Mouse (Mus musculus): ENCODE results near the gene Wdr49. TPM values are rescaled to one million over a fixed set of nuclear protein-coding genes. Genes with fewer than 3 reads are reported as not detected.
"Not testable (repeated sequence)": the region's sequence is repeated elsewhere in the genome, so short reads cannot be mapped to it uniquely, and the experiment has no call there.

Gene Wdr49
- polyA plus RNA-seq, 1 experiment from 2014 or later = not detected

DNA sequence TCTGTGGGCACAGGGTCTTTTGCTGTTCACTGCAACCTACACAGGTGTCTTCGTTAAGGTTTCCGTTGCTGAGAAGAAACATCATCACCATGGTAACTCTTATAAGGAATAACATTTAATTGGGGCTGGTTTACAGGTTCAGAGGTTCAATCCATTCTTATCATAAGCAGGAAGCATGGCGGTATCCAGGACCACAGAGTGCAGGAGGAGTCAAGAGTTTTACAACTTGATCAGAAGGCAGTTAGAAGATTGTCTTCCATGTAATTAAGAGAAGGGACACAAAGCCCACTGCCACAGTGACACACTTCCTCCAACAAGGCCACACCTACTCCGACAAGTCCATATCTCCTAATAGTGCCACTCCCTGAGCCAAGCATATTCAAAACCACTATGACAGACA lies 173.1 kb downstream of the Wdr49 start:
- H3K36me3 ChIP-seq (ENCODE audit: control insufficient read depth, insufficient read depth) = no peaks in the 10 kb centered on the region
- H3K4me2 ChIP-seq (ENCODE audit: low read depth, low read length) = no peak overlapping the region
- no peaks in the 10 kb centered on the region for H3K27me3 ChIP-seq (ENCODE audit: control insufficient read depth, insufficient read depth, low read depth, low read length)
- no peak overlapping the region for H3K27ac ChIP-seq (ENCODE audit: low read length)
- 51% methylated on average over 4 of the region's 4 CpGs for WGBS (ENCODE audit: insufficient replicate concordance)
- ATAC-seq (ENCODE audit: low read depth) = no peak
- no peaks in the 10 kb centered on the region for H3K4me1 ChIP-seq (ENCODE audit: control insufficient read depth, low read depth, low read length)
- H3K9ac ChIP-seq (ENCODE audit: low read depth, low read length) = no peak overlapping the region
- H3K4me3 ChIP-seq (ENCODE audit: low read depth, low read length) = no peak overlapping the region
- H3K9me3 ChIP-seq (replicated peaks; ENCODE audit: control insufficient read depth, low read length) = no peaks in the 10 kb centered on the region

DNA sequence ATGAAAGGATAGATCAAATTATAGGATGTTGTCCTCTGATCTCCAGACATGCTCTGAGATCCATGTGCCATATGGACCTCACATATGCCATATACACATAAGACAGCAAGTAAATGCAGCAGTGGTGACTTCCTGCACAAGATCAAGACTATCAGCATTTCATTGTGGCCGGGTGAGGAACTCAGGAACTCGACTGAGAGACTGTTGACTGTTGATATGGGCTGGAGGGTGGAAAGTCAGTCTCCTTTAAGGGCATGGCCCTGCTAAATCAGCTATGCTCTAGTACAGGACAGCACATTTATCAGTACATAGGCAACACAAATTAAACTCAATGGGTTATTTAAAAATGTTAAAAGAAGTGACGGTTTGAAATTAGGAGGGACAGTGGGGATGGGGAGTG lies 173.7 kb downstream of the Wdr49 start:
- H3K9ac ChIP-seq (ENCODE audit: low read depth, low read length) = no peak overlapping the region
- H3K4me2 ChIP-seq (ENCODE audit: low read depth, low read length) = no peak overlapping the region
- 15% methylated on average over 3 of the region's 3 CpGs for WGBS (ENCODE audit: insufficient replicate concordance)
- no peak overlapping the region for H3K4me3 ChIP-seq (ENCODE audit: low read depth, low read length)
- no peak overlapping the region for H3K27ac ChIP-seq (ENCODE audit: low read length)
- no peaks in the 10 kb centered on the region for H3K4me1 ChIP-seq (ENCODE audit: control insufficient read depth, low read depth, low read length)
- 0 out of 2 replicates have a peak, but pooled peaks have one; percentile 21 for ATAC-seq (ENCODE audit: low read depth)
- no peaks in the 10 kb centered on the region for H3K27me3 ChIP-seq (ENCODE audit: control insufficient read depth, insufficient read depth, low read depth, low read length)
- H3K36me3 ChIP-seq (ENCODE audit: control insufficient read depth, insufficient read depth) = no peaks in the 10 kb centered on the region
- H3K9me3 ChIP-seq (replicated peaks; ENCODE audit: control insufficient read depth, low read length) = no peaks in the 10 kb centered on the region

DNA sequence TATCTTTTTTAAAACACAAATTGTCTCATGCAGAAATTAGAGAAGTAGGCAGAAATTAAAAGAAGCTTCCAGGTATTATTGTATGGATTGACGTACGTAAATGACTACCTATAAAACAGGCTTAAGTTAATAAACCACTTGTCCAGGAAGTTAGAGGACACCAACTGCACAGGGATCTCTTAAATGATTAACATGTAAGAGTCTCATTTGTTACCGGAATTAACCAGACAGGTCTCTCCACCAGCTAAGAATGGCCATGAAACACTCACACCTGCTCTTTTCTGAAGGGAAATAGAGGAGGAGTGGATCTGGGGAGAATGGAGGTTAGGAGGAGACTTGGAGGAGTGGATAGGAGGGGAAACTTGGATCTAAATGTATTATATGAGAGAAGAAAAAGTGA lies 176.4 kb downstream of the Wdr49 start:
- ATAC-seq (ENCODE audit: low read depth) = no peak
- WGBS (ENCODE audit: insufficient replicate concordance) = 66% methylated on average over 3 of the region's 3 CpGs

DNA sequence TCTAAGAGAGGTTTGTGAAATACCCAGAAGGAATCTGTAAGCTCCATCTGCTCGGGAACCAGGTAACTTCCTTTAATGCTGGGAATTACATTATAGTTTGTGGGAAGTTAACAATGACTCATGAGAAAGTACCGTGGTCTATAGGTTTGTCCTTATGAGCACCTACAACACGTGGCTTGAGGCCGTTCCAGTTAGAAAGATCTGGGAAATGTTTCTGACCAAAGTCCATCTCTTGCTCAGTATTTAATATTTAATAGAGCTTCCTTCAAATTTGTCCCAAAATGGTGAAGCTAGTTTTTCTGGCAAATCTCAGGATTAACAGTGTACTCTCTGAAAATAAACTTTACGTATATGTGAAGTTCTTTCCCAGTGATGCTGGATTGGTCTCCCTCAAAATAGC lies 177.3 kb downstream of the Wdr49 start:
- no peaks in the 10 kb centered on the region for H3K9me3 ChIP-seq (replicated peaks; ENCODE audit: control insufficient read depth, low read length)
- no peak overlapping the region for H3K4me2 ChIP-seq (ENCODE audit: low read depth, low read length)
- no peak overlapping the region for H3K4me3 ChIP-seq (ENCODE audit: low read depth, low read length)
- no peaks in the 10 kb centered on the region for H3K4me1 ChIP-seq (ENCODE audit: control insufficient read depth, low read depth, low read length)
- no peak overlapping the region for H3K9ac ChIP-seq (ENCODE audit: low read depth, low read length)
- ATAC-seq (ENCODE audit: low read depth) = no peak
- H3K27ac ChIP-seq (ENCODE audit: low read length) = no peak overlapping the region
- 69% methylated on average over 5 of the region's 5 CpGs for WGBS (ENCODE audit: insufficient replicate concordance)
- H3K36me3 ChIP-seq (ENCODE audit: control insufficient read depth, insufficient read depth) = no peaks in the 10 kb centered on the region
- no peaks in the 10 kb centered on the region for H3K27me3 ChIP-seq (ENCODE audit: control insufficient read depth, insufficient read depth, low read depth, low read length)

More for the DNA sequence above, 176.4 kb downstream of the Wdr49 start:
- no peak overlapping the region for H3K27ac ChIP-seq (ENCODE audit: low read length)
- H3K36me3 ChIP-seq (ENCODE audit: control insufficient read depth, insufficient read depth) = no peaks in the 10 kb centered on the region
- no peak overlapping the region for H3K9ac ChIP-seq (ENCODE audit: low read depth, low read length)
- H3K9me3 ChIP-seq (replicated peaks; ENCODE audit: control insufficient read depth, low read length) = no peaks in the 10 kb centered on the region
- no peaks in the 10 kb centered on the region for H3K27me3 ChIP-seq (ENCODE audit: control insufficient read depth, insufficient read depth, low read depth, low read length)
- H3K4me1 ChIP-seq (ENCODE audit: control insufficient read depth, low read depth, low read length) = no peaks in the 10 kb centered on the region
- no peak overlapping the region for H3K4me3 ChIP-seq (ENCODE audit: low read depth, low read length)
- H3K4me2 ChIP-seq (ENCODE audit: low read depth, low read length) = no peak overlapping the region

DNA sequence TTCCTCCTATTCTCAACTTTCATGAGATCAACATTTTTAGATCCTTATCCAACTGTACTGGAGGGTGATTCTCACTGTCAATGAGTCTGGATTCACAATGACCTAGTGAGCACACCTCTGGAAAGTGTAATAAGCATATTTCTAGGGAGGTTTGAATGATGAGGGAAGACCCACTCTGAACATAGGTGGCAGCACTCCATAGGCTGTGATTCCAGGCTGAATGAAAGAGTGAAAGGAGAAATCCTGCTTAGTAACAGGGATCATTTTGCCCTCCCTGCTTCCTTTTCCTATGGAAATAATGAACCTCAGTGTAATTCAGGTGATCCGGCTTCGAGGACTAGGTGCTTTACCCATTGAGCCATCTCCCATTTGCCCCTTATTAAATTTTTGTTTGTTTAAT lies 180.9 kb downstream of the Wdr49 start:
- ATAC-seq (ENCODE audit: low read depth) = no peak
- Histone ChIP-seq H3K9me3 (replicated peaks; ENCODE audit: control insufficient read depth, low read length) (no peaks in the 10 kb centered on the region), H3K4me1 (ENCODE audit: control insufficient read depth, low read depth, low read length) (no peaks in the 10 kb centered on the region), H3K27ac (ENCODE audit: low read length) (no peak overlapping the region), H3K9ac (ENCODE audit: low read depth, low read length) (no peak overlapping the region), H3K4me3 (ENCODE audit: low read depth, low read length) (no peak overlapping the region), H3K4me2 (ENCODE audit: low read depth, low read length) (no peak overlapping the region), H3K27me3 (ENCODE audit: control insufficient read depth, insufficient read depth, low read depth, low read length) (no peaks in the 10 kb centered on the region), H3K36me3 (ENCODE audit: control insufficient read depth, insufficient read depth) (no peaks in the 10 kb centered on the region)
- 71% methylated on average over 2 of the region's 2 CpGs for WGBS (ENCODE audit: insufficient replicate concordance)

DNA sequence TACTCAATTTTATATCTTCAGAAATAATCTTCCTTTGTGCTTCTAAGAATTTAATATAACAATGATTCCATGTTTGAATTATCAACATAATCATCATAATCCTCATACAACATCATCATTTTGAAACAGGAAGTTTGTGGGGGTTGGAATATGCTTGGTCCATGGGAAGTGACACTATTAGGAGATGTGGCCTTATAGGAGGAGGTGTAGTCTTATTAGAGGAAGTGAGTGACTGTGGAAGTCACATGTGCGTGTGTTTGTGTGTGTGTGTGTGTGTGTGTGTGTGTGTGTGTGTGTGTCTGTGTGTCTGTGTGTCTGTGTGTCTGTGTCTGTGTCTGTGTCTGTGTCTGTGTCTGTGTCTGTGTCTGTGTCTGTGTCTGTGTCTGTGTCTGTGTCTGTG lies 182.5 kb downstream of the Wdr49 start:
- H3K27ac ChIP-seq (ENCODE audit: low read length); H3K4me3 ChIP-seq (ENCODE audit: low read depth, low read length); H3K27me3 ChIP-seq (ENCODE audit: control insufficient read depth, insufficient read depth, low read depth, low read length); H3K9ac ChIP-seq (ENCODE audit: low read depth, low read length); H3K4me1 ChIP-seq (ENCODE audit: control insufficient read depth, low read depth, low read length); ATAC-seq (ENCODE audit: low read depth); H3K9me3 ChIP-seq (replicated peaks; ENCODE audit: control insufficient read depth, low read length); H3K36me3 ChIP-seq (ENCODE audit: control insufficient read depth, insufficient read depth); H3K4me2 ChIP-seq (ENCODE audit: low read depth, low read length): not testable (repeated sequence)
- WGBS (ENCODE audit: insufficient replicate concordance) = 50% methylated on average over 1 of the region's 1 CpGs

DNA sequence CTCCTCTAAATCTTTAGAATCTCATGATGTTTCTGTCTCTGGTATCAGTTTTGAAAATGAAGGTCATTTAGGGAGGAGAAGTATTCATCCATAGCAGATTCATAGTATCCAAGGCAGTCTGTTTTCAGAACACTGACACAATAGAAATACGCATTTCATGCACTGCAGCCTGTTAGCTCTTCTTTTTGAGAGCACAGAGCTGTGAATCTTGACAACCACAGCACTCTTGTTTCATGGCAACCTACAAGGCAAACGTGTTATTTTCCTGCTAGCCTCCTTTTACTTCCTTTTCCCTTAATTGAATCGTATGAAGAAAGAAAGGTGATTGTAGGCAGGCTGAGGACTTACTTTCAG lies 184.2 kb downstream of the Wdr49 start:
- H3K9me3 ChIP-seq (replicated peaks; ENCODE audit: control insufficient read depth, low read length) = no peaks in the 10 kb centered on the region
- H3K4me2 ChIP-seq (ENCODE audit: low read depth, low read length) = no peak overlapping the region
- 33% methylated on average over 3 of the region's 3 CpGs for WGBS (ENCODE audit: insufficient replicate concordance)

DNA sequence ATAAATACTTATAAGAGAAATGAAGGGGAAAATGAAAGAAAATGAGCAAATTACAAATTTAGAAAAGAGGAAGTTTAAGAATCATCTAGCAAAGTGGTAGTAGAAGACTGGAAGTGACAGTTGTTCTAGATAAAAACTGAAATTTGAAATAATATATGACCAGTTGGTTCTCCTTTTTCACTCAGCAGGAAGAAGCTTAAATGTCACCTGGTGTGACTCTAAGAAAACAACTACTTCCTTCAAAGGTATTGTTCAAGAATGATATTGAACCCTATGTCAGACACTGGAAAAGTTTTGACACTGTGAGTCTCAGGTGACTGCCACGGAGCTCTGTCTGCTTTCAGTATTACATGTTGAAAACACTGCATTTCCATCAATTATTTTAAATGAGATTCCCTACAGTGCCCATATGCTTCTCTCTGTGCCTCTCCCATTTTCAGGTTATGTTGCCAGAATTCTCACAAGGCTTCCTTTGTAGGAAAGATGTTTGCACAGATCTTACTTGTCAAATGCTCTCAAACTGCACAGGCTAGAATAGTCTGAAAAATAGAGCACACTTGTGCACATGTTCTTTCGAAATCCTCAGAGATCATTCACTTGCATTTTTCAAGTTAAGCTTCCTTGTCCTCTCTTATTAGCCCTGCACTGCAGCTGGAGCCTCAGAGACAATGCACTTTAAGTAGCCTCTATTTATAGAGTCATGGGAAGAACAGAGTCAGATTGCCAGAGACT lies 184.8 kb downstream of the Wdr49 start:
- Histone ChIP-seq H3K4me2 (ENCODE audit: low read depth, low read length) (no peak overlapping the region), H3K27ac (ENCODE audit: low read length) (no peak overlapping the region), H3K4me3 (ENCODE audit: low read depth, low read length) (no peak overlapping the region), H3K36me3 (ENCODE audit: control insufficient read depth, insufficient read depth) (no peaks in the 10 kb centered on the region), H3K4me1 (ENCODE audit: control insufficient read depth, low read depth, low read length) (no peaks in the 10 kb centered on the region), H3K27me3 (ENCODE audit: control insufficient read depth, insufficient read depth, low read depth, low read length) (no peaks in the 10 kb centered on the region), H3K9me3 (replicated peaks; ENCODE audit: control insufficient read depth, low read length) (no peaks in the 10 kb centered on the region), H3K9ac (ENCODE audit: low read depth, low read length) (no peak overlapping the region)
- WGBS (ENCODE audit: insufficient replicate concordance) = 28% methylated on average over 2 of the region's 2 CpGs
- ATAC-seq (ENCODE audit: low read depth) = no peak

More for the DNA sequence above, 184.2 kb downstream of the Wdr49 start:
- Histone ChIP-seq H3K4me1 (ENCODE audit: control insufficient read depth, low read depth, low read length) (no peaks in the 10 kb centered on the region), H3K9ac (ENCODE audit: low read depth, low read length) (no peak overlapping the region), H3K27me3 (ENCODE audit: control insufficient read depth, insufficient read depth, low read depth, low read length) (no peaks in the 10 kb centered on the region), H3K27ac (ENCODE audit: low read length) (no peak overlapping the region), H3K4me3 (ENCODE audit: low read depth, low read length) (no peak overlapping the region), H3K36me3 (ENCODE audit: control insufficient read depth, insufficient read depth) (no peaks in the 10 kb centered on the region)
- no peak for ATAC-seq (ENCODE audit: low read depth)

DNA sequence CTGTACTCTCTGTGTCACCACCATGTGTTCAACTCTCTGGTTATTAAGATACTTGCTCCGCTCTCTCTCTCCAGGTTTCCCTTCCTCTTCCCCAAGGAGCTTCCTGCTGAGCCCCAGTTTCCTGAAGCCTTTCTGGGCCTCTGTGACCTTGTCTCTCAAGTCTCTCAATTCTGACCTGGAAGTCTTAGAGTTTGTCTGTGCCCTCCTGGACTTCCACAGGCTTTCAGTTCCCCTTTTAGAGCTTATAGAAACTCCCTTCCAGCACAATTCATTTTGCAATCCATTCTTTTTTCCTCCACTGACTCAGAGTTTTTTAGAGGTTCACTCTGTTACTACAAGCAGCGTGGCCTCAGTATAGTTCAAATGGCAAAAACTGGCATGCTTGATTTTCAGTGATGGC lies 188.7 kb downstream of the Wdr49 start:
- ATAC-seq (ENCODE audit: low read depth) = no peak
- Histone ChIP-seq H3K27ac (ENCODE audit: low read length) (no peak overlapping the region), H3K9ac (ENCODE audit: low read depth, low read length) (no peak overlapping the region), H3K4me2 (ENCODE audit: low read depth, low read length) (no peak overlapping the region), H3K4me1 (ENCODE audit: control insufficient read depth, low read depth, low read length) (no peaks in the 10 kb centered on the region), H3K27me3 (ENCODE audit: control insufficient read depth, insufficient read depth, low read depth, low read length) (no peaks in the 10 kb centered on the region), H3K36me3 (ENCODE audit: control insufficient read depth, insufficient read depth) (no peaks in the 10 kb centered on the region), H3K9me3 (replicated peaks; ENCODE audit: control insufficient read depth, low read length) (no peaks in the 10 kb centered on the region), H3K4me3 (ENCODE audit: low read depth, low read length) (no peak overlapping the region)
- 45% methylated on average over 2 of the region's 2 CpGs for WGBS (ENCODE audit: insufficient replicate concordance)
